9 mouse cellular contexts compared by ENCODE assay signal in genomic region chr19:47820832-47821493, GRCm38 (mm10). TPM values are rescaled to one million over a fixed set of nuclear protein-coding genes. Genes with fewer than 3 reads are reported as not detected.
DNase-seq lines count a peak whose midpoint lies in the region; ATAC-seq and TF ChIP-seq lines count a peak whose summit lies in the region.
"Had no signal": no experiment of that assay in that cellular context is flagged by ENCODE, and none has a peak within 500 bp of the region (broad histone marks: within the 10 kb centered on the region; RNA-seq: fewer than 3 reads in every experiment).

No protein-coding gene starts in this region.

- H3K9ac ChIP-seq in lung, postnatal 0 days (replicated peaks; ENCODE audit: low read depth), result no peak overlapping the region
- H3K9ac ChIP-seq: heart, embryonic 13.5 days had no signal

- TF ChIP-seq EP300 in lung, postnatal 0 days (IDR thresholded peaks at IDR 0.05), result no peak

- 0 out of 2 replicates have a peak overlapping the region, but pooled peaks have one; percentile 17 for H3K4me2 ChIP-seq in lung, postnatal 0 days (replicated peaks; ENCODE audit: low read depth, low read length)
- H3K4me2 ChIP-seq: heart, embryonic 13.5 days had no signal

- ATAC-seq in granulocyte monocyte progenitor cell, adult 5-6 weeks (replicated peaks; ENCODE audit: poor library complexity, severe bottlenecking), result peak; percentile 88
- peak; percentile 47; the same call in 1 of the 2 replicates for ATAC-seq in lung, postnatal 0 days

- peak; percentile 78 for TF ChIP-seq CTCF in lung, postnatal 0 days (IDR thresholded peaks at IDR 0.05)

- no peaks in the 10 kb centered on the region for H3K36me3 ChIP-seq in lung, postnatal 0 days (ENCODE audit: insufficient read depth, low read length)
- H3K36me3 ChIP-seq: heart, embryonic 13.5 days had no signal

- DNase-seq in CD8-positive naive resting alpha-beta T cell, adult 2 months (ENCODE audit: low read depth in 2 of 2, low spot score in 2 of 2), result peak; percentile 44 to 51
- DNase-seq in adrenal gland, adult (ENCODE audit: inconsistent age in 2 of 2, low spot score in 1 of 2), result peak; percentile 60 to 90
- peak; percentile 71 for DNase-seq in embryo, embryonic 11 days
- peak; percentile 67 to 86 for DNase-seq in layer of hippocampus, adult 18-20 months (ENCODE audit: low spot score in 2 of 2)
- peak; percentile 69 for DNase-seq in lung, postnatal 0 days (ENCODE audit: low spot score)
- peak; percentile 79 for DNase-seq in ovary, postnatal 14 days (ENCODE audit: low spot score)
- DNase-seq in thymus, postnatal 25 days, result peak; percentile 59

- no peaks in the 10 kb centered on the region for H3K4me1 ChIP-seq in lung, postnatal 0 days (ENCODE audit: insufficient read depth, low read depth, low read length)

- no peak overlapping the region for H3K4me3 ChIP-seq in lung, postnatal 0 days (ENCODE audit: low read depth, low read length)
- H3K4me3 ChIP-seq: heart, embryonic 13.5 days had no signal

- H3K27me3 ChIP-seq in lung, postnatal 0 days (replicated peaks; ENCODE audit: insufficient read depth, low read length), result no peaks in the 10 kb centered on the region

- H3K9me3 ChIP-seq in lung, postnatal 0 days (ENCODE audit: low read length), result no peaks in the 10 kb centered on the region
- H3K9me3 ChIP-seq: heart, embryonic 13.5 days had no signal

- no peak overlapping the region for H3K27ac ChIP-seq in lung, postnatal 0 days (ENCODE audit: low read length)
- H3K27ac ChIP-seq: heart, embryonic 13.5 days had no signal

- WGBS in lung, postnatal 0 days, result 22% methylated on average over 9 of the region's 9 CpGs

RNA-seq across cellular contexts. Expression of gene Gsto1, which starts 33.8 kb away (rescaled TPM):
- 317 and 338 TPM in 2 replicates for total RNA-seq in granulocyte monocyte progenitor cell, adult 5-6 weeks (2014; fragmentation: Nextera tagmentation)
- 215 and 219 TPM in 2 replicates for total RNA-seq in granulocyte monocyte progenitor cell, adult 5-6 weeks (2017)
- total RNA-seq in layer of hippocampus, adult 18-20 months (2021), result 10 to 100 TPM; 46.2 to 47.4 TPM
- polyA plus RNA-seq in lung, postnatal 0 days (2015; fragmentation: Nextera tagmentation; extraction: Ambion mirVana), result 147 and 172 TPM in 2 replicates

RNA-seq across cellular contexts. Expression of gene Gsto2, which starts 44.4 kb away (rescaled TPM):
- total RNA-seq in granulocyte monocyte progenitor cell, adult 5-6 weeks (2014; fragmentation: Nextera tagmentation), result not detected in 2 replicates
- not detected in 2 replicates for total RNA-seq in granulocyte monocyte progenitor cell, adult 5-6 weeks (2017)
- 1 to 10 TPM; 2.9 to 3.7 TPM for total RNA-seq in layer of hippocampus, adult 18-20 months (2021)
- 2.1 TPM in 2 replicates for polyA plus RNA-seq in lung, postnatal 0 days (2015; fragmentation: Nextera tagmentation; extraction: Ambion mirVana)

Comparison
In these comparisons a context has a peak if more than half of its experiments do, and no peak if none do; other contexts are left out.
1. RNA of gene Gsto1, which starts 33.8 kb away (total RNA-seq): 215 to 338 TPM in granulocyte monocyte progenitor cell, adult 5-6 weeks; 46.2 to 47.4 TPM in layer of hippocampus, adult 18-20 months; every median in the first group is over 4 times any median in the second.
2. Peak in every context shown above with its lines, with median percentiles within 50 percentile points of each other: DNase-seq.